Mouse (Mus musculus) heart, adult 2 months (tissue): ENCODE measurements around the gene Lgmn. TPM values are rescaled to one million over a fixed set of nuclear protein-coding genes. Genes with fewer than 3 reads are reported as not detected.

Experiments used
- DNase-seq, 2 experiments: peaks; one replicate each; pipeline ENCODE4 v3.0.0; 2021
- H3K27ac ChIP-seq: fragments of 200-600 bp; 2 replicates; pipeline ENCODE4 v1.8.1; 2022
- H3K27me3 ChIP-seq: fragments of 200-500 bp; 2 replicates; pipeline ENCODE4 v1.6.1; 2012; ENCODE audit warnings: mild to moderate bottlenecking, low read length, inconsistent platforms, mixed read lengths; ENCODE audit not compliant: control insufficient read depth, insufficient read depth
- H3K36me3 ChIP-seq: fragments of 200-500 bp; 2 replicates; pipeline ENCODE4 v1.6.1; 2012; ENCODE audit warnings: low read length, inconsistent platforms; ENCODE audit not compliant: control insufficient read depth, insufficient read depth
- H3K4me1 ChIP-seq: fragments of 200-500 bp; 2 replicates; pipeline ENCODE4 v1.6.1; 2011; ENCODE audit warnings: low read length; ENCODE audit not compliant: control insufficient read depth, insufficient read depth
- H3K4me3 ChIP-seq: fragments of 200-600 bp; 2 replicates; pipeline ENCODE4 v1.8.1; 2022
- H3K79me2 ChIP-seq: fragments of 200-500 bp; replicated peaks from 2 replicates; pipeline ENCODE4 v1.6.1; 2012; ENCODE audit warnings: mild to moderate bottlenecking, inconsistent platforms, low read length, moderate library complexity, mixed read lengths; ENCODE audit not compliant: control insufficient read depth, insufficient read depth
- H3K9ac ChIP-seq: fragments of 200-500 bp; 2 replicates; pipeline ENCODE4 v1.6.1; 2012; ENCODE audit warnings: low read depth, mild to moderate bottlenecking, control low read depth, inconsistent platforms, low read length, mixed read lengths
- CTCF ChIP-seq: fragments of 200-600 bp; IDR thresholded peaks from 2 replicates; pipeline ENCODE4 v1.8.1; 2022; ENCODE audit warnings: antibody characterized with exemption, mild to moderate bottlenecking, moderate library complexity
- EP300 ChIP-seq: fragments of 200-500 bp; IDR thresholded peaks from 2 replicates; pipeline ENCODE4 v1.6.1; 2011; ENCODE audit warnings: low read depth, low read length, control low read depth; ENCODE audit not compliant: insufficient read depth
- POLR2A ChIP-seq: fragments of 200-500 bp; IDR thresholded peaks from 2 replicates; pipeline ENCODE4 v1.6.1; 2011; ENCODE audit warnings: mild to moderate bottlenecking, low read depth, low read length, control low read depth; ENCODE audit not compliant: insufficient read depth
- WGBS: fragments of 180-500 bp; shearing (Covaris S2); methylation state at CpG from one replicate; pipeline ENCODE4 v1.1.7; 2018; 5-methylcytosine and 5-hydroxymethylcytosine counted together
- intact Hi-C: fragments of 180-260 bp; cut with DNase I; formaldehyde crosslinking; loops from one replicate; pipeline ENCODE4 v1.15.1; 2025
- polyA plus RNA-seq: library from polyadenylated mRNA; depleted of rRNA; stranded (reverse); fragments of >200 nt; gene quantifications from 2 replicates; pipeline ENCODE4 v1.2.3, GENCODE M21; 2012
- total RNA-seq, 2 experiments: library from RNA; stranded (reverse); gene quantifications; 2 replicates each; pipeline ENCODE4 v1.2.3; 2021

The Lgmn gene
- total and polyA plus RNA-seq, 3 experiments = 59.9 to 78.2 (median 63.5) TPM

DNA sequence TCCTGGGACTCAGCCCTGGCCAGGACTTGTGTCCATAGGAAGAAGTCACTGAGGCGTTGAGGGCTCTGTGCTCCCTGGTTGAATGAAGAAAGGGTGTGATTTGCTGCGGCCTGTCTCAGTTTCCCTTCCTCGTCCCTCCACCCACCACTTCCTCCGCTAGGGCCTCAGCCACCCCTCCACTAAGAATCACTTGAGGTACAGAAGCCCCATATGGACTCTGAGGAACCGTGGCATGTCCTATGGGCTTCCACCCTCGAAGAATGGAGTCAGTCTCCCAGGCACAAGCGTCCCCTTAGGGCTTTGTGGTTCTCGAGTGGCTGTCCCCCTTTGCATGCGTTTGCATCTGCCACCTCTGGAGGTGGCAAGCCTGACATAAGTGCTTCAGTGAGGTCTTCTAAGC, 56.3 kb downstream of the Lgmn start:
- intact Hi-C loops = no loop called here
- no peaks in the 10 kb centered on the region for H3K36me3 ChIP-seq
- WGBS = 87% methylated on average over 9 of the region's 9 CpGs

DNA sequence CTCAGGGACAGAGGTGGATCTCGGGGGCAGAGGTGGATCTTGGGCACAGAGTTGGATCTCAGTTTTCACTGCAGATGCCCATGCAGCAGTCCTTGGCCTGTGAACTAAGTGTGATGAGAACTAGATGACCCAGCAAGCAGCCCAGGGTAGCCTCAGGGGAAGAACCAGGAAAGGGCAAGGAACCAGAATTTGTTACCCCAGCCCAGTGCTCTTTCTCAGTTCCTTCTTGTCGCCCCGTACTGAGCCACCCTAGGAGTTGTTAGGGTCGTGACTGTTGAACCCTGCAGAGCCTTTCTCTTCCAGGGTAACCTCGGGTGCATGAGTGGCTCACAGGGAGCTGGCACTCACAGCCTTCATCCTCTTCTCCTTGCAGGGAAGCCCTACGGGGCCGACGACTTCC, 57.4 kb downstream of the Lgmn start:
- TF ChIP-seq POLR2A (no peak), CTCF (no peak), EP300 (no peak)
- Histone ChIP-seq H3K4me1 (no peaks in the 10 kb centered on the region), H3K4me3 (no peak overlapping the region), H3K36me3 (no peaks in the 10 kb centered on the region), H3K27ac (no peak overlapping the region), H3K9ac (no peak overlapping the region), H3K79me2 (no peaks in the 10 kb centered on the region), H3K27me3 (no peaks in the 10 kb centered on the region)
- intact Hi-C loops = no loop called here
- 76% methylated on average over 8 of the region's 8 CpGs for WGBS
- no peak for DNase-seq

More for the DNA sequence above, 56.3 kb downstream of the Lgmn start:
- Histone ChIP-seq H3K9ac (no peak overlapping the region), H3K27me3 (no peaks in the 10 kb centered on the region), H3K27ac (no peak overlapping the region), H3K79me2 (no peaks in the 10 kb centered on the region), H3K4me1 (no peaks in the 10 kb centered on the region), H3K4me3 (no peak overlapping the region)
- DNase-seq = no peak
- TF ChIP-seq EP300 (no peak), CTCF (no peak), POLR2A (no peak)

DNA sequence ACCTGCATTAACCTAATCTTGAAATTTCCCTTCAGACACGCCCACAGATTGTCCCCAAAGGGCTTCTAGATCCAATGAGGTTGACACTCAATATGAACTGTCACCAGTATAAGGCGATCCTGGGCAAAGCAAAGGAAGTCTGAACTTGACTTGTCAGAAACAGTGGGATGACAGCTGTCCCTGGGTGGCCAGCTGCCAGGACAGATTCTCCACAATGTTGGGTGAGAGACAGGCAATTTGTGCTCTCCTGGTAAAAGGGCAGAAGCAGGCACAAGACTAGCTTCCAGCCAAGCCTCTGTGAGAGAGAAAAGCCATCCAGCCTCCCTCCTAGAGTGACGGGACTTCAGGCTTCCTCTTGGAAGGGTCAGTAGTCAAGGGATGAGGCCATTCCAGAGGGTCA, 67.3 kb downstream of the Lgmn start:
- Histone ChIP-seq H3K4me3 (no peak overlapping the region), H3K9ac (no peak overlapping the region), H3K36me3 (no peaks in the 10 kb centered on the region), H3K79me2 (no peaks in the 10 kb centered on the region), H3K4me1 (peaks cover 6% of the 10 kb centered on the region), H3K27ac (no peak overlapping the region), H3K27me3 (no peaks in the 10 kb centered on the region)
- WGBS = 68% methylated on average over 3 of the region's 3 CpGs
- no peak for DNase-seq
- intact Hi-C loops = no loop called here
- TF ChIP-seq EP300 (no peak), CTCF (no peak), POLR2A (no peak)

DNA sequence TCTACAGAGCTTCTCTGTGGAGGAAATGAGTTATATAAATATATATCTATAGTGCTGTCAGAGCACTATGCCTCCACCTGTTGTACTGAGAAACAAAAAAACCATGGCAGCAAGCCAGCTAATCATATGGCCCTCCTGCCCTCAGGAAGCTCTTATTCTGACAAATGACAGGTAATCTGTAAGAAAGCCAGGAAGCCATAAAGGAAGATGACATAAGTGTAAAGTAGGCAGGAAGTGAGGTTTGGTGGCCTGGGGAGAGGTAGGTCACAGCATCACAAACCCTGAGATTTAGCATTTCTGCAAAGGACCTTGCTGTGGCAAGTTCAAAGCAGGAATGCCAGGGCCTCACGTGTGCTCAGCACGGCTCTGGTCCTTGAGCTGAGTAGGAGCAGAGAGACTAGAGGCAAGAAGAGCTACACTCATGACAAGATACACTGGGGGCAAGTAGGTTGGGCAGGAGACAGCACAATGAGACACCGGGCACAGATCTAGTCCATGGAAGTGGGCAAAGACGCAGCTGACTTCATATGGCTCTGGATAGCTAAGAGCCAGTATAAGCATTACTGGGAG, 68.6 kb downstream of the Lgmn start:
- no peak overlapping the region for H3K4me3 ChIP-seq
- H3K36me3 ChIP-seq = no peaks in the 10 kb centered on the region
- 89% methylated on average over 4 of the region's 4 CpGs for WGBS
- DNase-seq = no peak
- intact Hi-C loops = no loop called here
- no peak overlapping the region for H3K27ac ChIP-seq
- H3K27me3 ChIP-seq = no peaks in the 10 kb centered on the region
- H3K4me1 ChIP-seq = peaks cover 6% of the 10 kb centered on the region
- H3K79me2 ChIP-seq = no peaks in the 10 kb centered on the region
- no peak overlapping the region for H3K9ac ChIP-seq
- TF ChIP-seq POLR2A (no peak), EP300 (no peak), CTCF (no peak)

DNA sequence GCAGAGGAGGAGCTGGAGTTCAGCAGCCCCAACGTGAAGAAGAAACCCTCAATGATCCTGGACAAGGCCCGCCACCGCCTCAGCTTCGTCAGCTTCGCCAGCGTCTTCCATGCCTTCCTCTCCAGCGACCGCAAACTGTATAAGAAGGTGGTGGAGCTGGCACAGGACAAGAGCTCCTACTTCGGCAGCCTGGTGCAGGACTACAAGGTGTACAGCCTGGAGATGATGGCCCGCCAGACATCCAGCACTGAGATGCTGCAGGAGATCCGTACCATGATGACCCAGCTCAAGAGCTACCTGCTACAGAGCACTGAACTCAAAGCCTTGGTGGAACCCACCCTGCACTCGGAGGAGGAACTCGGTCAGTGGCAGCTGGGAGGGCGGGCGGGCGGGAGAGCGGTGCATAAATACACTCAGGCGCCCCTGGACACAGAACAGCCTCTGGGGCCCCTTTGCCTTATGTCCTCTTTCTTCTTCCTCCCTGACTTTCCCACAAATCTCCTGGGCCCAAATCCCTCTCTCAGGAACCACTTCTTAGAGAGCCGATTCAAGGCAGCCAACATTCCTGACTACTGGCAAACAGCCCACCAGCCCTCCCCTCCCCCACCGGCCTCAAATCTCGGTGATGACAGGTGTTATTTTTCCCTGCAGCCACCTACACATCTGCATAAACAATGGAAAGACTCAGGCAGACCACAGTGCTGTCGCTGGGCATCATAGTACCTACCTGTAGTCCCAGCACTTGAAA, 70.0 kb downstream of the Lgmn start:
- Histone ChIP-seq H3K27ac (no peak overlapping the region), H3K4me3 (no peak overlapping the region)
- intact Hi-C loops = no loop called here

DNA sequence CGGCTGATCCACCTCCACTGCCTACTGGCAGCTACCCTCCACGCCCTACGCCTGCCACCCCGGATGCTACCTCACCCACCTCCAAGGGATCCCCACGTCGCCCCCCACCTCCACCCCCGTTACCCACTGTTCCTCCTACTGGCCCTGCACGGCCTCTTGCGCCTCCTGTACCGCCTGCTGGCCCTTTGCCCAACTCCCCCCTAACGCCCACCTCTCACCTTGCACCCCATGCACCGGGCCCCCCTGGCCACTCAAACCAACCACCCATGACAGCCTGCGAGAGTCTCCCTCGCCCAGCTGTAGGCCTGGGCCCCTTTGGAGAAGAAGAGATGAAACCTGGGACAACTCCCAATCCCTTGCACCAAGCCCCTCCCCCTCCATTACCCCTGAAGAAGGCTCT, 71.1 kb downstream of the Lgmn start:
- intact Hi-C loops = no loop called here
- Histone ChIP-seq H3K9ac (no peak overlapping the region), H3K4me3 (no peak overlapping the region), H3K4me1 (peaks cover 4% of the 10 kb centered on the region), H3K27ac (no peak overlapping the region), H3K27me3 (no peaks in the 10 kb centered on the region), H3K79me2 (no peaks in the 10 kb centered on the region), H3K36me3 (no peaks in the 10 kb centered on the region)
- WGBS = 87% methylated on average over 14 of the region's 14 CpGs
- DNase-seq = no peak
- TF ChIP-seq CTCF = no peak
- no peak for TF ChIP-seq POLR2A
- TF ChIP-seq EP300 = no peak

More for the DNA sequence above, 70.0 kb downstream of the Lgmn start:
- TF ChIP-seq EP300 = no peak
- TF ChIP-seq POLR2A = no peak
- no peak for TF ChIP-seq CTCF
- DNase-seq = no peak
- Histone ChIP-seq H3K4me1 (peaks cover 6% of the 10 kb centered on the region), H3K9ac (no peak overlapping the region), H3K79me2 (no peaks in the 10 kb centered on the region), H3K36me3 (no peaks in the 10 kb centered on the region), H3K27me3 (no peaks in the 10 kb centered on the region)
- 58% methylated on average over 22 of the region's 22 CpGs for WGBS
